Mouse (Mus musculus) ES-Bruce4 (cell line): ENCODE data around the gene Osbpl9. TPM values are rescaled to one million over a fixed set of nuclear protein-coding genes. Genes with fewer than 3 reads are reported as not detected.

Source experiments
- H3K27ac ChIP-seq: 2 replicates; pipeline ENCODE4 v1.5.1; 2012; ENCODE audit warnings: low read length, inconsistent platforms; ENCODE audit not compliant: insufficient read depth
- H3K27me3 ChIP-seq: 2 replicates; pipeline ENCODE4 v1.6.1; 2012; ENCODE audit warnings: mild to moderate bottlenecking, low read length, inconsistent platforms; ENCODE audit not compliant: control insufficient read depth, poor library complexity, insufficient read depth, severe bottlenecking
- H3K36me3 ChIP-seq: 2 replicates; pipeline ENCODE4 v1.6.1; 2012; ENCODE audit warnings: inconsistent platforms, mild to moderate bottlenecking, low read length, moderate library complexity; ENCODE audit not compliant: control insufficient read depth, poor library complexity, insufficient read depth, severe bottlenecking
- H3K4me1 ChIP-seq: one replicate; pipeline ENCODE4 v1.8.1; 2011; ENCODE audit warnings: low read length; ENCODE audit not compliant: control insufficient read depth, insufficient read depth
- H3K4me3 ChIP-seq: 2 replicates; pipeline ENCODE4 v1.5.1; 2011; ENCODE audit warnings: low read depth, mild to moderate bottlenecking, low read length
- H3K9ac ChIP-seq: 2 replicates; pipeline ENCODE4 v1.6.1; 2012; ENCODE audit warnings: low read depth, mild to moderate bottlenecking, inconsistent platforms; ENCODE audit not compliant: poor library complexity, severe bottlenecking
- H3K9me3 ChIP-seq: replicated peaks from 2 replicates; pipeline ENCODE4 v1.6.1; 2012; ENCODE audit warnings: mild to moderate bottlenecking, low read length, inconsistent platforms; ENCODE audit not compliant: control insufficient read depth, poor library complexity, insufficient read depth, severe bottlenecking
- CTCF ChIP-seq: IDR thresholded peaks from one replicate; pipeline ENCODE4 v1.8.1; 2011; ENCODE audit warnings: low read depth, low read length
- EP300 ChIP-seq: IDR thresholded peaks from 2 replicates; pipeline ENCODE4 v1.6.1; 2011; ENCODE audit warnings: low read depth, low read length; ENCODE audit not compliant: insufficient read depth
- POLR2A ChIP-seq: IDR thresholded peaks from one replicate; pipeline ENCODE4 v1.8.1; 2011; ENCODE audit warnings: low read length; ENCODE audit not compliant: insufficient read depth
- polyA plus RNA-seq: library from polyadenylated mRNA; stranded (reverse); fragments of >200 nt; gene quantifications from 2 replicates; pipeline ENCODE4 v1.2.4, GENCODE M21; 2011; ENCODE audit warnings: low read depth; ENCODE audit not compliant: missing spikeins, insufficient read depth, insufficient read length

The Osbpl9 gene
- polyA plus RNA-seq, 1 experiment: 83.3 TPM

DNA sequence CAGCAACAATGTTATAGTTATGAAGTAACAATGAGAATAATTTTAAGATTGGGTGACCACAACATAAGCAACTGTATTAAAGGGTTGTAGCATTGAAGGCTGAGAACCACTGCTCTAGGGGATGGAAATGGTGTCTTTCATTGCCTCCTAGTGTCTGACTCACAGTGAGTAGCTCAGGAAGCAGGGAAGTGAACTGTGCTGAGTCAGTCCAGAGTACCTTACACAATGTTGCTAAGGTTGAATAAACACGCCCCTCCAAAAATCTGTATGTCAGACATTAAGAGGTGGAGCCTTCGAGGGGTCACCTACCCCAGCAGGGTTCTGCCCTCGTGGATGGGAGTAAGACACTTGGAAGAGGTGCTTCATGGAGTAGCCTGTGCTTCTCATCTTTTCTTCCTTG lies 11.9 kb upstream of the Osbpl9 start:
- Histone ChIP-seq H3K9me3 (no peaks in the 10 kb centered on the region), H3K27ac (no peak overlapping the region), H3K27me3 (no peaks in the 10 kb centered on the region), H3K4me1 (no peaks in the 10 kb centered on the region), H3K36me3 (no peaks in the 10 kb centered on the region), H3K4me3 (no peak overlapping the region), H3K9ac (no peak overlapping the region)
- TF ChIP-seq CTCF (no peak), EP300 (no peak), POLR2A (no peak)

DNA sequence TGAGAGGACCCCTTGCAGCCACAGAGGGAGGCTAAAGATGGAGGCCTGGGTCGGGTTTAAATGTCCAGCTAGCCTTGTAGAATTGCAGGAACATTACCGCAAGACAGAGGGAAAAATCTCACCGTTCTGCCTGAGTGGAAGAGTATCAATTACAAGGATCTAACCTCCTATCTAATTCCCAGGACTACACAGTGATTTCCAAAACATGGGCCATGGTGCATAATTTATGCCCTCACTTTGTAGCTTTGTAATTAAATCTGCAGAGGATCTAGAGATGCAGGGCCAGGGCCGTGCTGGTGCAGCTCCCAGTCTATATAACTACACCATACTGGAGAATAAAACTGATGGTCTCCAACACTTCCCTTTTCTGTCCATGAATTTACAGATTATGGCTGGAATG lies 8.8 kb upstream of the Osbpl9 start:
- no peaks in the 10 kb centered on the region for H3K36me3 ChIP-seq
- no peak overlapping the region for H3K9ac ChIP-seq
- no peak overlapping the region for H3K4me3 ChIP-seq
- no peak overlapping the region for H3K27ac ChIP-seq
- TF ChIP-seq EP300: no peak
- TF ChIP-seq POLR2A: no peak
- no peak for TF ChIP-seq CTCF
- no peaks in the 10 kb centered on the region for H3K27me3 ChIP-seq
- no peaks in the 10 kb centered on the region for H3K4me1 ChIP-seq
- H3K9me3 ChIP-seq: no peaks in the 10 kb centered on the region

DNA sequence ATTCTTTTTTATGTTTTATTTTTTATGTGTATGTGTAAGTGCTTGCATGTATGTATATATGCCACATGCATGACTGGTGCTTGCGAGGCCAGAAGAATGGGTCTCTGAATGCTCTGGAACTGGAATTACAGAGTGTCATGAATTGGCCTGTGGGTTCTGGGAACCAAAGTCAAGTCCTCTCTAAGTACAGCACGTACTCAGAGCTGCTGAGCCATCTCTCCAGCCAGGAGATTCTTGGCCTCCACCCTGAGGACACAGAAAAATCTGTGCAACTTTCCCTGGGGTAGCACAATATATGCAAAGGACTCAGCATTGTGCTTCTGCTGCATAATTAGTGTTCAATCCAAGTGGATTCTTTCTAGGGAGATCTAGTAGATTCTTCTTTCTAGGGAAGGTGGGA lies 8.2 kb upstream of the Osbpl9 start:
- Histone ChIP-seq H3K36me3 (no peaks in the 10 kb centered on the region), H3K27ac (no peak overlapping the region), H3K4me1 (no peaks in the 10 kb centered on the region), H3K27me3 (no peaks in the 10 kb centered on the region), H3K9me3 (no peaks in the 10 kb centered on the region), H3K4me3 (no peak overlapping the region), H3K9ac (no peak overlapping the region)
- TF ChIP-seq POLR2A (no peak), CTCF (no peak), EP300 (no peak)

DNA sequence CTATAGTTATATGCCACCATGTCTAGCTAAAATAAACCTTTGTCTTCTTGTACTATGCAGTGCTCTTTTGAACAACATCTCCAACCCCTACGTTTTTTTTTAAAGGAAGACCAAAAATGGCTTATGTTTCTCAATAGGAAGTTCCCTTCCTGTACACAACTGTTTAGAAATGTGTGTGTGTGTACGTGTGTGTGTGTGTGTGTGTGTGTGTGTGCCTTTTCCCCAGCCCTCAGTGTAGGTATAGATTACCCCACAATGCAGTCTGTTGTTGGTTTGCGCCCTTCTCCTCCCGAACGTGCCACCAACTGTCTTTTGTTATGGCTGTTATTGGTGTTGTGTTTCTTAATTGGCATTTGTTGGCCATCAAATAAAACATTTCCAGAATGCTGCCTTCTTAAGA lies 5.5 kb upstream of the Osbpl9 start:
- TF ChIP-seq POLR2A (no peak), EP300 (no peak), CTCF (no peak)
- Histone ChIP-seq H3K9ac (no peak overlapping the region), H3K36me3 (no peaks in the 10 kb centered on the region), H3K4me3 (no peak overlapping the region), H3K9me3 (no peaks in the 10 kb centered on the region), H3K27ac (no peak overlapping the region), H3K4me1 (no peaks in the 10 kb centered on the region), H3K27me3 (no peaks in the 10 kb centered on the region)

DNA sequence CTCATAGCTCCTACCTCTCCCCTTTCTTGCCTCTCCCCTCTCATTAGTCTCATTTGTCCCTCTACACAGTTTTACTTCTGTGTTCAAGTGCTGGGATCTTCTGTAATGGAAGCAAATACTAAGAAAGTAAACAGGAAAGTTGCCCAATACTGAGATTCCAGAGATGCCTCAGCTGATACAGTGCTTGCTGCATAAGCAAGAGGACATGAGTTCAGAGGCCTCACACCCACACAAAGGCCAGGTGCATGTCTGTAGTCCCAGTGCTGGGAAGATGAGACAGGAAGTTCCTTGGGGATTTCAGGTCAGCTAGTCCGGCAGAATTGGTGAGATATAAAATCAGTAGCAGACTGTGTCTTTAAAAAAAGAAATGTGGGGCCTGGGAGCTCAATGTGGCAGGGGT lies 2.3 kb upstream of the Osbpl9 start:
- TF ChIP-seq CTCF (no peak), EP300 (no peak), POLR2A (no peak)

DNA sequence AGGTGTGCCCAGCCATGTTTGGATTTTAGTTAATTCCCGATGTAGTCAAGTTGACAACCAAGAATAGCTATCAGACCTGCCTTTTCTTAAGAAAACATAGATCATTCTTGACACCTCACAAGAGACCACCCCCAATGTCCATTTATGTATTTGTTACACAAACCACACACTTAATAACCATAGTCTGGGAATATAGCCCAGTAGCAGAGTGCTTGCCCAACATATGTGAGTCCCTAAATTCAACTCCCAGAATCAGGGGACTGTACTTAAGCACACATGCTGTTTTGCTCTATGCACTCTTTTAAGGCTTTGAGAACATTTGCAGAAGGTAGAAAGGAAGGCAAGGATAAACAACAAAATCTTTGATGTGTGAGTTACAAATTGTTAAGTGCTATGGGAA lies 1.9 kb upstream of the Osbpl9 start:
- H3K9ac ChIP-seq: no peak overlapping the region
- H3K27ac ChIP-seq: no peak overlapping the region
- TF ChIP-seq EP300: no peak
- no peak for TF ChIP-seq CTCF
- no peak for TF ChIP-seq POLR2A
- H3K4me1 ChIP-seq: no peaks in the 10 kb centered on the region
- H3K9me3 ChIP-seq: no peaks in the 10 kb centered on the region
- no peaks in the 10 kb centered on the region for H3K27me3 ChIP-seq
- H3K4me3 ChIP-seq: no peak overlapping the region
- no peaks in the 10 kb centered on the region for H3K36me3 ChIP-seq

More for the DNA sequence above, 2.3 kb upstream of the Osbpl9 start:
- H3K4me3 ChIP-seq: no peak overlapping the region
- H3K9ac ChIP-seq: no peak overlapping the region
- no peaks in the 10 kb centered on the region for H3K9me3 ChIP-seq
- no peaks in the 10 kb centered on the region for H3K27me3 ChIP-seq
- H3K36me3 ChIP-seq: no peaks in the 10 kb centered on the region
- H3K27ac ChIP-seq: no peak overlapping the region
- no peaks in the 10 kb centered on the region for H3K4me1 ChIP-seq
